Comparison of ENCODE assay signal across 8 mouse cellular contexts in the genomic region with DNA sequence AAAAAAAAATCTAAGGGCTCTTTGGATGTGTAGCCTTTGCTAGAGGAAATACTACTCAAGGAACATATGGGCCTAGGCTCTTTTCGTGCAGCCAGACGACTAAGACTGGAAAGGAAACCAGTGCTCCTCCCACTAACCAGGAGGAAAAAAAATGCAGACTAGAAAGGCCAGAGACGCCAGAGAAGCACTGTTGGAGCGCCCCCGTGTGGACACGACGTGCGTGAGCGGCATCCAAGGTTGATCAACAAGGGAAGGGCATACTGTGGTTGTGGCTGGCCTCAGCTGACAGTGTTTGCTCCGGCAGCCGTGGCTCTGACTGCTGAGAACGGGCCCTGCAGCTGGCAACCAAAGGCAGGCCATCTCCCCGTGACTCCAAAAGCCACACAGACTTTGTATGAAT. TPM values are rescaled to one million over a fixed set of nuclear protein-coding genes. Genes with fewer than 3 reads are reported as not detected.
A peak's percentile ranks its signal among the peaks of the same experiment; 100 is the strongest.
DNase-seq lines count a peak whose midpoint lies in the region; ATAC-seq and TF ChIP-seq lines count a peak whose summit lies in the region.

No protein-coding gene starts in this region.

- H3K36me3 ChIP-seq in lung, embryonic 14.5 days (ENCODE audit: insufficient read depth) = no peaks in the 10 kb centered on the region

- H3K9ac ChIP-seq in lung, embryonic 14.5 days = peak overlapping the region; percentile 32; the same call in 1 of the 2 replicates

- 2% methylated on average over 13 of the region's 13 CpGs for WGBS in lung, embryonic 14.5 days
- WGBS in olfactory bulb, adult 2 months = under 1% methylated on average over 13 of the region's 13 CpGs

- TF ChIP-seq POLR2A in olfactory bulb, adult 2 months (IDR thresholded peaks at IDR 0.05; ENCODE audit: insufficient read depth, low read depth, low read length) = no peak

- H3K9me3 ChIP-seq in lung, embryonic 14.5 days (ENCODE audit: low read depth, low read length) = no peaks in the 10 kb centered on the region

- H3K27me3 ChIP-seq in lung, embryonic 14.5 days (ENCODE audit: insufficient read depth, low read length) = no peaks in the 10 kb centered on the region

- peak overlapping the region; percentile 47 for H3K4me2 ChIP-seq in lung, embryonic 14.5 days

- ATAC-seq in frontal cortex, adult (ENCODE audit: low TSS enrichment) = peak; percentile 55
- peak; percentile 88 to 92 for ATAC-seq in hematopoietic stem cell, adult 5-6 weeks (replicated peaks in 1 of 2; ENCODE audit: insufficient read depth in 1 of 2, low FRiP score in 2 of 2, low TSS enrichment in 1 of 2, low read depth in 1 of 2, poor library complexity in 2 of 2, severe bottlenecking in 2 of 2)
- peak; percentile 53 for ATAC-seq in lung, embryonic 14.5 days (ENCODE audit: insufficient read depth)

- peak; percentile 99 for TF ChIP-seq CTCF in lung, embryonic 14.5 days (IDR thresholded peaks at IDR 0.05; ENCODE audit: low read depth)
- TF ChIP-seq CTCF in olfactory bulb, adult 2 months (IDR thresholded peaks at IDR 0.05; ENCODE audit: insufficient read depth, low read depth, low read length) = peak; percentile 82

- peaks cover 3% of the 10 kb centered on the region; the same call in 1 of the 2 replicates for H3K4me1 ChIP-seq in lung, embryonic 14.5 days (ENCODE audit: insufficient read depth)
- peaks cover 42% of the 10 kb centered on the region for H3K4me1 ChIP-seq in olfactory bulb, adult 2 months (ENCODE audit: control insufficient read depth, insufficient read depth, low read length)

- DNase-seq in MN1 (ENCODE audit: low spot score) = peak; percentile 99
- DNase-seq in cerebellum, adult 8-10 months = peak; percentile 97
- DNase-seq in layer of hippocampus, adult 8-10 months (ENCODE audit: low spot score in 2 of 2) = peak; percentile 93 to 97
- peak; percentile 98 for DNase-seq in lung, embryonic 14.5 days
- peak; percentile 71 to 77 for DNase-seq in thymus, adult 18-20 months

- no peak overlapping the region for H3K4me3 ChIP-seq in lung, embryonic 14.5 days (ENCODE audit: low read depth, low read length)
- peak overlapping the region; percentile 24 for H3K4me3 ChIP-seq in olfactory bulb, adult 2 months (ENCODE audit: insufficient read depth, low read depth, low read length)

- 0 out of 2 replicates have a peak overlapping the region, but pooled peaks have one; percentile 47 for H3K27ac ChIP-seq in lung, embryonic 14.5 days (ENCODE audit: low read depth)
- H3K27ac ChIP-seq in olfactory bulb, adult 2 months (ENCODE audit: insufficient read depth, low read depth, low read length) = peak overlapping the region; percentile 81; the same call in 1 of the 2 replicates

RNA-seq across cellular contexts. Expression of a gene that starts 30.8 kb away (rescaled TPM):
- not detected in 2 replicates for total RNA-seq in hematopoietic stem cell, adult 5-6 weeks (2017)
- 1 to 10 TPM in 1 of 4 experiments, under 1 TPM in 2, not detected in 1; 0.14 to 1.3 (median 0.82) TPM for total RNA-seq in layer of hippocampus, adult 8-10 months (2022)
- polyA plus RNA-seq in lung, embryonic 14.5 days (2014; fragmentation: Nextera tagmentation; extraction: Ambion mirVana) = not detected in 2 replicates
- not detected in 2 replicates for polyA plus RNA-seq in olfactory bulb, adult 2 months (2012; ENCODE audit: insufficient read depth, insufficient read length, low replicate concordance, missing spikeins)

RNA-seq across cellular contexts. Expression of a gene that starts 42.8 kb away (rescaled TPM):
- total RNA-seq in hematopoietic stem cell, adult 5-6 weeks (2017) = not detected in 2 replicates
- under 1 TPM in 1 of 4 experiments, not detected in 3; 0.32 TPM for total RNA-seq in layer of hippocampus, adult 8-10 months (2022)
- polyA plus RNA-seq in lung, embryonic 14.5 days (2014; fragmentation: Nextera tagmentation; extraction: Ambion mirVana) = not detected in 2 replicates
- not detected in 2 replicates for polyA plus RNA-seq in olfactory bulb, adult 2 months (2012; ENCODE audit: insufficient read depth, insufficient read length, low replicate concordance, missing spikeins)
